Mouse (Mus musculus): Measurements from ENCODE around the gene Tas2r134. TPM values are rescaled to one million over a fixed set of nuclear protein-coding genes. Genes with fewer than 3 reads are reported as not detected.

The Tas2r134 gene
- total and polyA plus RNA-seq, 2 experiments = not detected

- Histone ChIP-seq H3K27ac (replicated peaks; ENCODE audit: insufficient read depth, low read depth, low read length) (no peak overlapping the region), H3K79me2 (ENCODE audit: control insufficient read depth, insufficient read depth, low read length) (no peaks in the 10 kb centered on the region), H3K4me3 (ENCODE audit: insufficient read depth, low read depth, low read length) (no peak overlapping the region), H3K36me3 (ENCODE audit: control insufficient read depth, insufficient read depth, low read length) (no peaks in the 10 kb centered on the region), H3K9ac (ENCODE audit: low read depth, low read length) (no peak overlapping the region), H3K4me1 (ENCODE audit: control insufficient read depth, insufficient read depth, low read length) (no peaks in the 10 kb centered on the region), H3K27me3 (ENCODE audit: control insufficient read depth, insufficient read depth, low read length) (no peaks in the 10 kb centered on the region)
- DNase-seq (ENCODE audit: extremely low read depth, low read depth, low spot score) = no peak
- 86% methylated on average over 5 of the region's 5 CpGs for WGBS
- no peak for TF ChIP-seq CTCF (IDR thresholded peaks at IDR 0.05; ENCODE audit: low read depth, low read length)
- TF ChIP-seq POLR2A (IDR thresholded peaks at IDR 0.05; ENCODE audit: extremely low read depth, insufficient read depth, low read length) = no peak
Observed at GRCm38 (mm10) chr2:51658288-51658687, 31.0 kb downstream of the Tas2r134 start.

GRCm38 (mm10) chr2:51674321-51674720, 47.0 kb downstream of the Tas2r134 start:
- TF ChIP-seq CTCF (IDR thresholded peaks at IDR 0.05; ENCODE audit: low read depth, low read length) (no peak), POLR2A (IDR thresholded peaks at IDR 0.05; ENCODE audit: extremely low read depth, insufficient read depth, low read length) (no peak)
- Histone ChIP-seq H3K27ac (replicated peaks; ENCODE audit: insufficient read depth, low read depth, low read length) (no peak overlapping the region), H3K79me2 (ENCODE audit: control insufficient read depth, insufficient read depth, low read length) (no peaks in the 10 kb centered on the region), H3K9ac (ENCODE audit: low read depth, low read length) (no peak overlapping the region), H3K4me3 (ENCODE audit: insufficient read depth, low read depth, low read length) (no peak overlapping the region), H3K36me3 (ENCODE audit: control insufficient read depth, insufficient read depth, low read length) (no peaks in the 10 kb centered on the region), H3K4me1 (ENCODE audit: control insufficient read depth, insufficient read depth, low read length) (no peaks in the 10 kb centered on the region), H3K27me3 (ENCODE audit: control insufficient read depth, insufficient read depth, low read length) (no peaks in the 10 kb centered on the region)
- peak; percentile 39 for DNase-seq (ENCODE audit: extremely low read depth, low read depth, low spot score)
- 70% methylated on average over 2 of the region's 2 CpGs for WGBS

Measured in liver, adult 2 months (tissue).